ENCODE assay signal across 20 mouse cellular contexts in the genomic region with DNA sequence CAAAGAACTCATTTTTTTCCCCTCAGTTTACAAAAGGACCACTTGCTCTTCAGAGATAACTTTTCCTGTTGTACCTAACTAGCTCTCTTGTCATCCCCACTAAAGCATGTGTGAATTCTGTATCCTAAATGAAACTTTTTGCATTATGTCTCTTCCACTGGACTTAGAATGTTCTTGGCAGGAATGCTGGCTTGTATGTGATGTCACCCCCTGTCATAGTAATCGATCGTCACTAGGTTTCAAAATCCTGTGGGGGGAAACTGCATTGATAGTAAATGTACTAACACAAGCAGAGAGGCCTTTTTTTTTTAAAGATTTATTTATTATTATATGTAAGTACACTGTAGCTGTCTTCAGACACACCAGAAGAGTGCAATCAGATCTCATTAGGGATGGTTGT.
DNase-seq lines count a peak whose midpoint lies in the region; ATAC-seq and TF ChIP-seq lines count a peak whose summit lies in the region.
"Had no signal": no experiment of that assay in that cellular context is flagged by ENCODE, and none has a peak within 500 bp of the region (broad histone marks: within the 10 kb centered on the region; RNA-seq: fewer than 3 reads in every experiment).

No protein-coding gene starts in this region.

- WGBS in liver, adult 2 months: 8% methylated on average over 2 of the region's 2 CpGs
- WGBS in liver, embryonic 11.5 days: 78% methylated on average over 2 of the region's 2 CpGs

- DNase-seq in heart, adult 11 months: peak; percentile 43
- DNase-seq in heart, postnatal 25 days (ENCODE audit: low spot score): no peak
- peak; percentile 75 for DNase-seq in liver, adult 2 months (ENCODE audit: extremely low read depth, low read depth, low spot score)
- DNase-seq in liver, embryonic 11.5 days (ENCODE audit: low spot score): no peak
- DNase-seq: adrenal gland, adult 8-10 months; adrenal gland, postnatal 25 days; cerebellum, adult 11 months; cerebellum, adult 18-20 months; cerebellum, adult 8-10 months; cerebellum, adult 9-11 months; cerebellum, postnatal 14 days; cerebellum, postnatal 36 days; embryo, embryonic 11 days had no signal

- H3K27ac ChIP-seq in liver, adult 2 months (replicated peaks; ENCODE audit: insufficient read depth, low read depth, low read length): 0 out of 2 replicates have a peak overlapping the region, but pooled peaks have one; percentile 16
- H3K27ac ChIP-seq in liver, embryonic 11.5 days (ENCODE audit: low read depth, low read length): no peak overlapping the region
- H3K27ac ChIP-seq: embryonic facial prominence, embryonic 13.5 days; embryonic facial prominence, embryonic 15.5 days; forebrain, embryonic 10.5 days; forebrain, embryonic 12.5 days had no signal

- no peaks in the 10 kb centered on the region for H3K36me3 ChIP-seq in liver, adult 2 months (ENCODE audit: control insufficient read depth, insufficient read depth, low read length)
- H3K36me3 ChIP-seq in liver, embryonic 11.5 days (ENCODE audit: control insufficient read depth, insufficient read depth, low read length): no peaks in the 10 kb centered on the region
- H3K36me3 ChIP-seq: embryonic facial prominence, embryonic 15.5 days; forebrain, embryonic 12.5 days had no signal

- ATAC-seq in liver, embryonic 11.5 days (replicated peaks; ENCODE audit: low FRiP score): no peak
- ATAC-seq: forebrain, embryonic 14.5 days; forebrain, embryonic 16.5 days had no signal

- intact Hi-C loops in heart, postnatal 25 days (cut with DNase I): loop anchor here (5.0 kb wide), 1 partner anchor 296 kb away; no protein-coding TSS in a partner anchor

- H3K4me3 ChIP-seq in liver, adult 2 months (ENCODE audit: insufficient read depth, low read depth, low read length): no peak overlapping the region
- no peak overlapping the region for H3K4me3 ChIP-seq in liver, embryonic 11.5 days (ENCODE audit: low read depth, low read length)
- H3K4me3 ChIP-seq: embryonic facial prominence, embryonic 13.5 days; embryonic facial prominence, embryonic 15.5 days; erythroblast, embryonic 14.5 days; forebrain, embryonic 10.5 days; forebrain, embryonic 12.5 days had no signal

- no peak for TF ChIP-seq CTCF in liver, adult 2 months (IDR thresholded peaks at IDR 0.05; ENCODE audit: low read depth, low read length)

- H3K27me3 ChIP-seq in liver, adult 2 months (ENCODE audit: control insufficient read depth, insufficient read depth, low read length): no peaks in the 10 kb centered on the region
- no peaks in the 10 kb centered on the region for H3K27me3 ChIP-seq in liver, embryonic 11.5 days (replicated peaks; ENCODE audit: control insufficient read depth, insufficient read depth, low read length)
- H3K27me3 ChIP-seq: embryonic facial prominence, embryonic 13.5 days; embryonic facial prominence, embryonic 15.5 days; forebrain, embryonic 12.5 days had no signal

- H3K79me2 ChIP-seq in liver, adult 2 months (ENCODE audit: control insufficient read depth, insufficient read depth, low read length): peaks cover 18% of the 10 kb centered on the region; the same call in 1 of the 2 replicates

- H3K4me2 ChIP-seq in liver, embryonic 11.5 days: no peak overlapping the region
- H3K4me2 ChIP-seq: embryonic facial prominence, embryonic 13.5 days; embryonic facial prominence, embryonic 15.5 days; forebrain, embryonic 12.5 days had no signal

- peaks cover 21% of the 10 kb centered on the region for H3K4me1 ChIP-seq in liver, adult 2 months (ENCODE audit: control insufficient read depth, insufficient read depth, low read length)
- H3K4me1 ChIP-seq in liver, embryonic 11.5 days (replicated peaks; ENCODE audit: control insufficient read depth, insufficient read depth, low read length): peaks cover 11% of the 10 kb centered on the region
- H3K4me1 ChIP-seq: forebrain, embryonic 12.5 days had no signal

- TF ChIP-seq POLR2A in liver, adult 2 months (IDR thresholded peaks at IDR 0.05; ENCODE audit: extremely low read depth, insufficient read depth, low read length): no peak

- H3K9me3 ChIP-seq in liver, embryonic 11.5 days (ENCODE audit: control insufficient read depth, low read length): no peaks in the 10 kb centered on the region
- H3K9me3 ChIP-seq: embryonic facial prominence, embryonic 13.5 days; embryonic facial prominence, embryonic 15.5 days; forebrain, embryonic 10.5 days; forebrain, embryonic 12.5 days had no signal

- no peak overlapping the region for H3K9ac ChIP-seq in liver, adult 2 months (ENCODE audit: low read depth, low read length)
- H3K9ac ChIP-seq in liver, embryonic 11.5 days (ENCODE audit: low read depth, low read length): no peak overlapping the region
- H3K9ac ChIP-seq: embryonic facial prominence, embryonic 13.5 days; embryonic facial prominence, embryonic 15.5 days; forebrain, embryonic 12.5 days had no signal

Comparison
In these comparisons a context has a peak if more than half of its experiments do, and no peak if none do; other contexts are left out.
1. DNase-seq: peak in heart, adult 11 months (single experiment) and liver, adult 2 months (single experiment); none in heart, postnatal 25 days (single experiment) and liver, embryonic 11.5 days (single experiment).